Mouse (Mus musculus) hindbrain, embryonic 12.5 days (tissue): ENCODE data around the gene Cul9. TPM values are rescaled to one million over a fixed set of nuclear protein-coding genes. Genes with fewer than 3 reads are reported as not detected.

Experiments
- ATAC-seq: fragments of 200-750 bp; cut with Nextera tagmentation; 2 replicates; pipeline ENCODE4 v1.8.0; 2017; ENCODE audit warnings: moderate TSS enrichment; ENCODE audit not compliant: low FRiP score
- H3K27ac ChIP-seq: fragments of 300-500 bp; sonication (generic); 2 replicates; pipeline ENCODE4 v1.5.1; 2016; ENCODE audit warnings: mild to moderate bottlenecking
- H3K27me3 ChIP-seq: fragments of 300-500 bp; sonication (generic); 2 replicates; pipeline ENCODE4 v1.6.1; 2016; ENCODE audit warnings: mild to moderate bottlenecking
- H3K36me3 ChIP-seq: fragments of 300-500 bp; sonication (generic); 2 replicates; pipeline ENCODE4 v1.6.1; 2016; ENCODE audit warnings: mild to moderate bottlenecking
- H3K4me1 ChIP-seq: fragments of 300-500 bp; sonication (generic); 2 replicates; pipeline ENCODE4 v1.6.1; 2016
- H3K4me2 ChIP-seq: fragments of 300-500 bp; sonication (generic); replicated peaks from 2 replicates; pipeline ENCODE4 v1.6.1; 2016; ENCODE audit warnings: mild to moderate bottlenecking
- H3K4me3 ChIP-seq: fragments of 300-500 bp; sonication (generic); 2 replicates; pipeline ENCODE4 v1.5.1; 2016; ENCODE audit warnings: mild to moderate bottlenecking
- H3K9ac ChIP-seq: fragments of 300-500 bp; sonication (generic); 2 replicates; pipeline ENCODE4 v1.6.1; 2016; ENCODE audit warnings: mild to moderate bottlenecking, moderate library complexity
- H3K9me3 ChIP-seq: fragments of 300-500 bp; sonication (generic); replicated peaks from 2 replicates; pipeline ENCODE4 v1.6.1; 2016; ENCODE audit warnings: mild to moderate bottlenecking
- WGBS: fragments of 180-500 bp; shearing (Covaris S2); methylation state at CpG from one replicate; pipeline ENCODE4 v1.1.7; 2016; 5-methylcytosine and 5-hydroxymethylcytosine counted together
- microRNA-seq: library from miRNA; unstranded; fragments of <30 nt; microRNA quantifications from one replicate; pipeline ENCODE4, GENCODE M21; 2017
- polyA plus RNA-seq: library from polyadenylated mRNA; unstranded; fragments of >200 nt; fragmentation: Nextera tagmentation; extraction: Ambion mirVana; gene quantifications from 2 replicates; pipeline ENCODE4 v1.2.1, GENCODE M21; 2016

The Cul9 gene
- polyA plus RNA-seq, 1 experiment from 2014 or later, result 14.9 TPM

DNA sequence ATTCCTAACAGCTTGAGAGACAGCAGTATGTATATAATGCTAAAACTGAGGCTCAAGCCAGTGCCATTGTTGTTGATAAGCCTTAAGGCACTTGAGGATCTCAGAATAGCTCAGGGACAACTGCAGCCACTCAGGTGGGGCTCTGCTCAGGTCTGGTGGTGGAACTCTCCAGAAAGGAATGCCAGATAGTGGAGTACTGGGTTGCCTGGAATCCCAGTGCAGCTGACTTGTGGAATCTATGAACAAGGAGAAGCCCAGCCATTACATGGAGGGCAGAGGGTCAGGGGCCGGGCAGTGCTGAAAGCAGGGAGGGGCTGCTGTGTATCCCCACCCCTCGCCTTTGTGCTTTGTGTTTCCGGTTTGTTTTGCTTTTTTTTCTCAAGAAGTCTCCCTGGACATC lies 87.7 kb downstream of the Cul9 start:
- no peak overlapping the region for H3K27ac ChIP-seq
- H3K9ac ChIP-seq, result no peak overlapping the region
- H3K27me3 ChIP-seq, result peaks cover 82% of the 10 kb centered on the region
- H3K4me1 ChIP-seq, result peaks cover 37% of the 10 kb centered on the region
- 29% methylated on average over 3 of the region's 3 CpGs for WGBS
- no peak overlapping the region for H3K4me2 ChIP-seq
- ATAC-seq, result no peak
- peaks cover 13% of the 10 kb centered on the region; the same call in 1 of the 2 replicates for H3K36me3 ChIP-seq
- H3K4me3 ChIP-seq, result no peak overlapping the region
- no peaks in the 10 kb centered on the region for H3K9me3 ChIP-seq

DNA sequence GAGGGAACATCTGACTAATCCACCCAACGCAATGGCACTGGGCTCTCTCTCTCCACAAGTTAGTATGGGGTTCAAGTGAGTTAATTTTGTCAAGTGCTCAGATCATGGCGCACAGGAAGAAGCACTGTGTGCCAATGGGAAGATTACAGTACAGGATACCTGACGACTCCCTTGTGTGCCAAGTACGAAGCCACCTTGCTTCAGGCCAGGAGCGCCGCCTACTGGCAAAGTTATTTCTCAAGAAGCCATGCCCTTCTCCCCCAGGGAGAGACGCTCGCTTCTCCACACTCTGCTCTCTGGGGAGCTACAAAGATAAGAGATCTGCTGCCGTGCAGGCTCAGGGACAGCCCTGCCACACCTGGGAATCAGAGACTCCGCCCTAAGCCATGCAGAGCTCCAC lies 88.4 kb downstream of the Cul9 start:
- WGBS, result 13% methylated on average over 10 of the region's 10 CpGs
- peaks cover 42% of the 10 kb centered on the region for H3K4me1 ChIP-seq
- no peaks in the 10 kb centered on the region for H3K9me3 ChIP-seq
- H3K4me2 ChIP-seq, result no peak overlapping the region
- no peak for ATAC-seq
- peaks cover 9% of the 10 kb centered on the region; the same call in 1 of the 2 replicates for H3K36me3 ChIP-seq
- H3K27ac ChIP-seq, result no peak overlapping the region
- H3K4me3 ChIP-seq, result no peak overlapping the region
- H3K9ac ChIP-seq, result no peak overlapping the region
- peaks cover 88% of the 10 kb centered on the region for H3K27me3 ChIP-seq

GRCm38 (mm10) chr17:46455110-46455691 lies 91.0 kb downstream of the Cul9 start:
- peaks cover 11% of the 10 kb centered on the region for H3K36me3 ChIP-seq
- H3K9ac ChIP-seq, result peak overlapping the region; percentile 44
- ATAC-seq, result peak; percentile 52
- H3K27ac ChIP-seq, result 0 out of 2 replicates have a peak overlapping the region, but pooled peaks have one; percentile 7
- H3K4me1 ChIP-seq, result peaks cover 39% of the 10 kb centered on the region
- WGBS, result 2% methylated on average over 33 of the region's 33 CpGs
- peak overlapping the region; percentile 56 for H3K4me2 ChIP-seq
- H3K27me3 ChIP-seq, result peaks cover 74% of the 10 kb centered on the region
- H3K4me3 ChIP-seq, result peak overlapping the region; percentile 26
- H3K9me3 ChIP-seq, result no peaks in the 10 kb centered on the region

DNA sequence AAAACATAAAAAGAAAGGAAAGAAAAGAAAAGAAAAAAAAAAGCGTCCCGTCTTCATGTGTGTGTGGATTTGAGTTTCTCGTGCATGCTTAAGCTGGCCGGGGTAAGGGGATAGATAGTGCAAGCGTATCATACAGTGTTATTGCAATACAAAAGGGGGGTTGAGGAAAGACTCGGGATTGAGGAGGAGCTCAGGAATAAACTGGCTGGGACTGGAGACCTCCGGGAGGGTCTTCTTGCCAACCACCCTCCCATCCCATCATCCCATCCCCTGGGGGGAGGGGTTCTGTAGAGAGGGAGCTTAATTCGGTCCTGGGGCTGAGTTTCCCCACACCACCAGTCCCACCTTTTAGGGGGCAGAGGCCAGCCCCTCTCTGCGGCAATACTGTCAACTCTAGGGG lies 91.6 kb downstream of the Cul9 start:
- Histone ChIP-seq H3K36me3 (peaks cover 5% of the 10 kb centered on the region; the same call in 1 of the 2 replicates), H3K9me3 (no peaks in the 10 kb centered on the region), H3K4me3 (peak overlapping the region; percentile 26), H3K27me3 (peaks cover 67% of the 10 kb centered on the region), H3K4me2 (peak overlapping the region; percentile 56), H3K4me1 (peaks cover 39% of the 10 kb centered on the region), H3K9ac (peak overlapping the region; percentile 44), H3K27ac (no peak overlapping the region)
- ATAC-seq, result peak; percentile 26
- WGBS, result 1% methylated on average over 9 of the region's 9 CpGs

DNA sequence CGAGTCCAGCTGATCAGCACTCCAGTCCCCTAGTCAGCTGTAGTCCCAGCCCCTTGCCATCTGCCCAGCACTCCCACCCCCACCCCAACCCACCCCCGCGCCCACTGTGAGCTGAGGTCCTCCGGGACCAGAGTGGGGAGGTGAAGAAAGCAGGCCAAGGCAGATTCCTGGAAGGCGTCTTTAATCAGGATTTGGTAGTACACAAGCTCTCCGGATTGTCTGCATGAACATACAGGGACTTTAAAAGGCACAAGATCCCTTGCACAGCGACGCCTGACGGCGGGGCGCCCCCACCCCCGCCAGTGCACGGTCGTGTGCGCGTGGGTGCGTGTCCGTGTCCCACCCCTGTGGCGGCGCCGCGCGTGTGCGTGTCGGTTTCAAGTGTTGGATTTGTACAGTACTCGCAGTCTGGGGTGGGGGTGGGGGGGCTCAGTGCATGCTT lies 92.2 kb downstream of the Cul9 start:
- H3K27ac ChIP-seq, result peak overlapping the region; percentile 46
- peak overlapping the region; percentile 56 for H3K4me2 ChIP-seq
- ATAC-seq, result peak; percentile 39

DNA sequence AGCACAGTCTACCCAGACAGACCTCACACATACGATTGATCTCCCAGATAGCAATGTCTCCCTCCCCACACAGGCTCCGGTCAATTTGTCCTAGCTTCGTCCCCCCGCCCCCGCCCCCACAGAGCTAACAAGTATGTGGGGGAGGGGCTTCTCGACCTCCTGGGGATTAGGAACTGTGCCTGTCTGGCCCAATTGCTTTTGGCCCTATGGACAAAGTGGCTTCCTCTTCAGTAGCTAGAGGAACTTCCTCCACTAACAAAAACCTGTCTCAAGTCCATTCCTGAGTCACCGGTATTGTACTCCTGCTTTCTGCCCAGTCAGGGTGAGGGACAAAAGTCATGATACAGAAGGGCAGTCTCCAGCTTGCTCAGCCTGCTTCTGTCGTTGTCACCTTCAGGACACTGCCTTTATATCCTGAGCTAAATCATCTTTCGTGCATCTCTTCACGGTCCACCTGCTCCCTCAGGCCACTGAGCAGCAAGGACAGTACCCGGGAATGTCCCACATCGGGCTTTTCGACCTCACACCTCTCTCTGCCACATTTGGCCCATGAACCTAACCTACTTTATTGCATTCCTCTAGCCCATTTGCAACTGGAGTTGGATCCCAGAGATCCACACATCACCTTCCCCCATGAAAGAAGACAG lies 92.8 kb downstream of the Cul9 start:
- Histone ChIP-seq H3K27me3 (peaks cover 57% of the 10 kb centered on the region), H3K36me3 (peaks cover 4% of the 10 kb centered on the region; the same call in 1 of the 2 replicates), H3K4me2 (peak overlapping the region; percentile 56), H3K4me3 (no peak overlapping the region), H3K9me3 (no peaks in the 10 kb centered on the region), H3K9ac (peak overlapping the region; percentile 37; the same call in 1 of the 2 replicates), H3K27ac (peak overlapping the region; percentile 46), H3K4me1 (peaks cover 39% of the 10 kb centered on the region)
- WGBS, result 6% methylated on average over 13 of the region's 13 CpGs
- ATAC-seq, result no peak

More for the DNA sequence above, 92.2 kb downstream of the Cul9 start:
- 0% methylated on average over 26 of the region's 26 CpGs for WGBS
- peaks cover 62% of the 10 kb centered on the region for H3K27me3 ChIP-seq
- H3K36me3 ChIP-seq, result peaks cover 4% of the 10 kb centered on the region; the same call in 1 of the 2 replicates
- H3K9me3 ChIP-seq, result no peaks in the 10 kb centered on the region
- peak overlapping the region; percentile 23 for H3K4me3 ChIP-seq
- peaks cover 39% of the 10 kb centered on the region for H3K4me1 ChIP-seq
- peak overlapping the region; percentile 37 for H3K9ac ChIP-seq

DNA sequence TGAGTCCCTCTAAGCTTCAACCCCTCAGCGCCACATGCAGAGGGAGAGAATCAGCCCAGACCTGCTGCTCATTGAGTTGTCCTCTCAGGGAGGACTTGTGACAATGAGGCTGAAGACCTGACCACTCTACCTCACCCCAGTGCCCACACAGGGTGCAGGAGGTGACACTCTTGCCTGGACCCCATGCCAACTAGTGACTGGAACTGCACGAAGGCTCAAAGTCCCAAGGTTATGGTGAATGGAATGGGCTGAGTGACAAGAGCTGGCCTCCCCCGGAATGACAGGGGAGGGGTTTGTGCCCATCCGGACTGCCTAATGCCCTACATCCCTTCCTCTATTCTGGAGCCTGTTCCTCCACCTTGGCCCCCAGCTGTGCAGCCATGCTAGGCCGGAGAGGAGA lies 93.5 kb downstream of the Cul9 start:
- Histone ChIP-seq H3K9ac (no peak overlapping the region), H3K27ac (no peak overlapping the region), H3K4me3 (no peak overlapping the region), H3K4me1 (peaks cover 39% of the 10 kb centered on the region), H3K9me3 (no peaks in the 10 kb centered on the region), H3K27me3 (peaks cover 53% of the 10 kb centered on the region), H3K36me3 (peaks cover 4% of the 10 kb centered on the region; the same call in 1 of the 2 replicates), H3K4me2 (no peak overlapping the region)
- ATAC-seq, result no peak
- WGBS, result 33% methylated on average over 5 of the region's 5 CpGs

Small RNA genes within 50 kb of the gene (microRNA-seq; reads per million reads assigned to microRNA genes)
- gene Mir6976, result not detected

Other genes starting within 250 kb of the Cul9 start
- 2.9 and 3.1 TPM in 2 replicates for gene Dlk2, start 249.0 kb downstream of the Cul9 start, polyA plus RNA-seq
- 9.7 and 10.8 TPM in 2 replicates for gene Abcc10, start 218.0 kb downstream of the Cul9 start, polyA plus RNA-seq
- gene Zfp318, start 162.7 kb downstream of the Cul9 start, polyA plus RNA-seq, result 24.4 and 25.3 TPM in 2 replicates
- 0.57 and 0.95 TPM in 2 replicates for gene Crip3, start 117.5 kb downstream of the Cul9 start, polyA plus RNA-seq
- not detected in 2 replicates for gene Slc22a7, start 107.9 kb downstream of the Cul9 start, polyA plus RNA-seq
- 5.3 and 6.6 TPM in 2 replicates for gene Ttbk1, start 58.7 kb downstream of the Cul9 start, polyA plus RNA-seq
- 35.3 and 35.5 TPM in 2 replicates for gene Dnph1, start 49.7 kb downstream of the Cul9 start, polyA plus RNA-seq
- 5.9 and 8.1 TPM in 2 replicates for gene Srf, start 9.8 kb upstream of the Cul9 start, polyA plus RNA-seq
- gene Ptk7, start 83.1 kb upstream of the Cul9 start, polyA plus RNA-seq, result 80.9 and 81.9 TPM in 2 replicates
- gene Klc4, start 99.6 kb upstream of the Cul9 start, polyA plus RNA-seq, result 37.8 and 40.0 TPM in 2 replicates
- gene Mrpl2, start 99.8 kb upstream of the Cul9 start, polyA plus RNA-seq, result 79.7 and 88.2 TPM in 2 replicates
- gene Cul7, start 103.9 kb upstream of the Cul9 start, polyA plus RNA-seq, result 52.1 and 53.0 TPM in 2 replicates
- 54.2 and 61.8 TPM in 2 replicates for gene Rrp36, start 128.0 kb upstream of the Cul9 start, polyA plus RNA-seq
- 178 and 183 TPM in 2 replicates for gene Mea1, start 132.4 kb upstream of the Cul9 start, polyA plus RNA-seq
- 139 and 141 TPM in 2 replicates for gene Klhdc3, start 134.5 kb upstream of the Cul9 start, polyA plus RNA-seq
- gene Ppp2r5d, start 158.7 kb upstream of the Cul9 start, polyA plus RNA-seq, result 103 and 106 TPM in 2 replicates
- gene Pex6, start 165.1 kb upstream of the Cul9 start, polyA plus RNA-seq, result 33.9 and 38.0 TPM in 2 replicates
- gene Gnmt, start 182.8 kb upstream of the Cul9 start, polyA plus RNA-seq, result 0.33 and 0.49 TPM in 2 replicates
- gene Cnpy3, start 205.8 kb upstream of the Cul9 start, polyA plus RNA-seq, result 58.7 and 61.6 TPM in 2 replicates
- gene Ptcra, start 217.3 kb upstream of the Cul9 start, polyA plus RNA-seq, result 0.17 and 0.53 TPM in 2 replicates
- 41.1 and 54.7 TPM in 2 replicates for gene 2310039H08Rik, start 226.2 kb upstream of the Cul9 start, polyA plus RNA-seq
- gene Rpl7l1, start 236.3 kb upstream of the Cul9 start, polyA plus RNA-seq, result 130 and 141 TPM in 2 replicates